ENCODE assay signal across 8 mouse cellular contexts in the genomic region with DNA sequence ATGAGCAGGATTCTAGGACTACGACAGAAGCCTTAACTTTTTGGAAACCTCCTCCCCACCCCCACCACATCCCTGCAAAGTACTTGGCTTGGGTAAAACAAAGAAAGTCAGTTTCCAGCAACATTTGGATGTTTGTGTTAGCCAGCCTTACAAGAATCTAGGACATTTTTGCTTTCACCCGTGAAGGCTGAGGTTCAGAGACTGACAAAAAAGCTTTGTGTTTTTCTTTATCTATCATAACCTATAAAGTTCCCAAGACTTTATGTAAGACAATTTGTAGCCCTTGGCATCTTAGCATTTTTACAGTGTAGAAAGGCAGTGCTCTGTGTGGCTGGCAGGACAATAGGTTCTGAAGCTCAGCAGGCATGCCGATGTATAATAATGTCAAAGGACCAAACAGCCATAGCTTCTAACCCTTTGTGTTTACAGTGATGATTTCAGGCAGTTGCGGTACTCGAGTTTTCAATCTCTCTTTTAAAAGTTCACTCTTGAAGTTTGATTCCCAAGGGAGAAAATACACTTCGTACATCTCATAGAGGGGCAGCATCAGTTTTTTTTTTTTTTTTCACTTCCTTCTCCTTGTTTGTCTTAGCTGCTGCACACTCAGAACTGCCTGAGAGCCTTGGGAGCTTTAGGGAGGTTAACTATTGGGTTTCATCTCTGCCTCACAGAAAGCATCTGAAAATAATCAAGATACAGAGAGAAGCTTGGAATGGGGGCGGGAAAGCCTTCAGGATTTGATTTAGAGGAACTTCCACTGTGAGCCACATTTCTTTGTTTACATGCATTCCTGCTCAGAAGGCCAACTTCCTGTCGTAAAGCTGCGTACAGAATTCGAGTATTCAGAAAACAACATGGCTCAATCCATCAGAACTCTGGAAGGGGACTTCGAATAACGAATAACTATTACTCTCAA.
A peak's percentile ranks its signal among the peaks of the same experiment; 100 is the strongest.
DNase-seq lines count a peak whose midpoint lies in the region; ATAC-seq and TF ChIP-seq lines count a peak whose summit lies in the region.

No protein-coding gene starts in this region.

- no peak for DNase-seq in lung, adult 18-20 months
- peak; percentile 98 for DNase-seq in kidney, postnatal 0 days (ENCODE audit: low spot score)
- no peak for DNase-seq in cerebellum, adult 11-12 months
- no peak for DNase-seq in layer of hippocampus, adult 11-12 months (ENCODE audit: low spot score)
- no peak for DNase-seq in spleen, postnatal 4 days (ENCODE audit: low spot score in 2 of 2)

- H3K27me3 ChIP-seq in lung, embryonic 16.5 days (ENCODE audit: control insufficient read depth, insufficient read depth, low read depth, low read length): no peaks in the 10 kb centered on the region
- no peaks in the 10 kb centered on the region for H3K27me3 ChIP-seq in kidney, postnatal 0 days (ENCODE audit: insufficient read depth, low read length)
- H3K27me3 ChIP-seq in stomach, embryonic 14.5 days (ENCODE audit: control insufficient read depth, insufficient read depth, low read length): no peaks in the 10 kb centered on the region

- H3K9me3 ChIP-seq in lung, embryonic 16.5 days (ENCODE audit: control insufficient read depth, low read length): no peaks in the 10 kb centered on the region
- no peaks in the 10 kb centered on the region for H3K9me3 ChIP-seq in kidney, postnatal 0 days (replicated peaks; ENCODE audit: low read length)
- H3K9me3 ChIP-seq in stomach, embryonic 14.5 days (ENCODE audit: control insufficient read depth, low read depth, low read length): no peaks in the 10 kb centered on the region

- H3K4me3 ChIP-seq in lung, embryonic 16.5 days (ENCODE audit: low read length): no peak overlapping the region
- no peak overlapping the region for H3K4me3 ChIP-seq in embryonic fibroblast, embryonic 13.5 days (ENCODE audit: insufficient read depth, low read length)
- no peak overlapping the region for H3K4me3 ChIP-seq in kidney, postnatal 0 days (replicated peaks; ENCODE audit: low read depth, low read length)
- no peak overlapping the region for H3K4me3 ChIP-seq in stomach, embryonic 14.5 days (ENCODE audit: low read depth, low read length)

- 28% methylated on average over 12 of the region's 12 CpGs for WGBS in lung, embryonic 16.5 days
- 9% methylated on average over 12 of the region's 12 CpGs for WGBS in kidney, postnatal 0 days
- WGBS in stomach, embryonic 14.5 days: 28% methylated on average over 12 of the region's 12 CpGs

- no peaks in the 10 kb centered on the region for H3K36me3 ChIP-seq in lung, embryonic 16.5 days (ENCODE audit: control insufficient read depth, insufficient read depth, low read length)
- no peaks in the 10 kb centered on the region for H3K36me3 ChIP-seq in kidney, postnatal 0 days (ENCODE audit: insufficient read depth, low read length)
- no peaks in the 10 kb centered on the region for H3K36me3 ChIP-seq in stomach, embryonic 14.5 days (ENCODE audit: control insufficient read depth, insufficient read depth, low read length)

- no peaks in the 10 kb centered on the region; the same call in 1 of the 2 replicates for H3K4me1 ChIP-seq in lung, embryonic 16.5 days (replicated peaks; ENCODE audit: control insufficient read depth, insufficient read depth, low read length)
- H3K4me1 ChIP-seq in embryonic fibroblast, embryonic 13.5 days (ENCODE audit: control insufficient read depth, insufficient read depth, low read length): peaks cover 2% of the 10 kb centered on the region; the same call in 1 of the 2 replicates
- H3K4me1 ChIP-seq in kidney, postnatal 0 days (replicated peaks; ENCODE audit: insufficient read depth, low read length): no peaks in the 10 kb centered on the region
- H3K4me1 ChIP-seq in stomach, embryonic 14.5 days (ENCODE audit: control insufficient read depth, insufficient read depth, low read length): peaks cover 8% of the 10 kb centered on the region; the same call in 1 of the 2 replicates

- H3K4me2 ChIP-seq in lung, embryonic 16.5 days (ENCODE audit: low read depth, low read length): no peak overlapping the region
- peak overlapping the region; percentile 25; the same call in 1 of the 2 replicates for H3K4me2 ChIP-seq in kidney, postnatal 0 days (ENCODE audit: low read length)
- H3K4me2 ChIP-seq in stomach, embryonic 14.5 days (replicated peaks; ENCODE audit: low read depth, low read length): no peak overlapping the region

- TF ChIP-seq CTCF in embryonic fibroblast, embryonic 13.5 days (IDR thresholded peaks at IDR 0.05; ENCODE audit: borderline replicate concordance, insufficient read depth, low read length): no peak
- TF ChIP-seq CTCF in kidney, postnatal 0 days (IDR thresholded peaks at IDR 0.05; ENCODE audit: low read depth): no peak

- peak; percentile 66 for ATAC-seq in lung, embryonic 16.5 days (ENCODE audit: low read depth)
- ATAC-seq in kidney, postnatal 0 days (replicated peaks; ENCODE audit: low FRiP score, low read depth): peak; percentile 88
- ATAC-seq in stomach, embryonic 14.5 days (ENCODE audit: insufficient number of reproducible peaks, insufficient read depth, low FRiP score, low read depth): peak; percentile 49; the same call in 1 of the 2 replicates

- peak overlapping the region; percentile 64 for H3K27ac ChIP-seq in lung, embryonic 16.5 days (ENCODE audit: low read length)
- peak overlapping the region; percentile 97 for H3K27ac ChIP-seq in embryonic fibroblast, embryonic 13.5 days (ENCODE audit: insufficient read depth, low read length)
- peak overlapping the region; percentile 71 for H3K27ac ChIP-seq in kidney, postnatal 0 days
- H3K27ac ChIP-seq in stomach, embryonic 14.5 days (ENCODE audit: low read length): peak overlapping the region; percentile 64

- no peak overlapping the region for H3K9ac ChIP-seq in lung, embryonic 16.5 days (ENCODE audit: low read length)
- no peak overlapping the region for H3K9ac ChIP-seq in kidney, postnatal 0 days (ENCODE audit: low read depth, low read length)
- H3K9ac ChIP-seq in stomach, embryonic 14.5 days (replicated peaks; ENCODE audit: low read depth, low read length): no peak overlapping the region

- no peak; the same call in 1 of the 2 replicates for TF ChIP-seq POLR2A in embryonic fibroblast, embryonic 13.5 days (IDR thresholded peaks at IDR 0.05; ENCODE audit: low read depth, low read length)
